Mouse (Mus musculus): ENCODE results near the gene Pola1.

- TF ChIP-seq EP300 (IDR thresholded peaks at IDR 0.05) (no peak), CTCF (IDR thresholded peaks at IDR 0.05) (no peak)
These were observed 342.9 kb downstream of the Pola1 start for GRCm38 (mm10) chrX:93289076-93289475.
